Mouse (Mus musculus) embryonic fibroblast, embryonic 13.5 days (primary cell): ENCODE results near the gene Prrt2.

Experiments used
- CTCF ChIP-seq: IDR thresholded peaks from 2 replicates; pipeline ENCODE4 v1.5.1; 2011; ENCODE audit warnings: mild to moderate bottlenecking, control low read depth, low read length, moderate library complexity, borderline replicate concordance; ENCODE audit not compliant: insufficient read depth
- POLR2A ChIP-seq: IDR thresholded peaks from 2 replicates; pipeline ENCODE4 v1.6.1; 2011; ENCODE audit warnings: low read depth, mild to moderate bottlenecking, control low read depth, low read length, moderate library complexity

- TF ChIP-seq POLR2A: no peak
- TF ChIP-seq CTCF: no peak
Measured at GRCm38 (mm10) chr7:127065538-127065937, 44.5 kb upstream of the Prrt2 start.
